Mouse (Mus musculus): ENCODE measurements around the gene Htatip2.

Gene Htatip2

DNA sequence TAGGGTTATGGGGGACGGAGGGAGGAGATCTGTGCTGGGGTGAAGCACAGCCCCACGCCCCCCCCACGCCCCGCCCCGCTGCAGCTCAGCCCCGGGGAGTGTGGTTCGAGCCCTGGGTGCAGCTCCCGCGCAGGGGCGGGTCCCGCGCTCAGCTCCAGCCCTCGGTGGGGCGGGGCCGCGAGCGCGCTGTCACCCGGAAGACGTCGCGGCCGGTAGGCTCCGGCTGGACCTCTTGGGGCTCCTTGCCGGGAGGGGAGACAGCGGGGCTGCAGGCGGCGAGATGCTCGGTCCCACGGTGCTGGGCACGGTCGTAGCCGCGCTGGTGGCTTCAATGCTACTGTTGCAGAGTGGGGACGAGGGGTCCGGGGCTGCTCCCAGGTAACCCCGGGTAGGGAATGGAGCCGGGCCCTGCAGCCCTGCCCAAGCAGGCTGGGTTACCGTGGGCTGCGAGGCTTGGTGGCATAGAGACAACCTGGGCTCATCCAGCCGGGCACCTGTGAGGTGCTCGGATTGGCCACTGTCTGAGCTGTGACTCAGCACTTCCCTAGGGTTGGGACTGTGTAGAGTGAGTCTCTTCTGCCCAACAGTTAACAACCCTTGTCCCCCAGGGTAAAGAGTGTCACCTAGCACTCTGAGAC lies at the start of gene Htatip2:
Gene Htatip2 (plus strand): TSS at position 182 of the 638 bp plus-strand sequence.
- peak; percentile 73 to 77 for DNase-seq

DNA sequence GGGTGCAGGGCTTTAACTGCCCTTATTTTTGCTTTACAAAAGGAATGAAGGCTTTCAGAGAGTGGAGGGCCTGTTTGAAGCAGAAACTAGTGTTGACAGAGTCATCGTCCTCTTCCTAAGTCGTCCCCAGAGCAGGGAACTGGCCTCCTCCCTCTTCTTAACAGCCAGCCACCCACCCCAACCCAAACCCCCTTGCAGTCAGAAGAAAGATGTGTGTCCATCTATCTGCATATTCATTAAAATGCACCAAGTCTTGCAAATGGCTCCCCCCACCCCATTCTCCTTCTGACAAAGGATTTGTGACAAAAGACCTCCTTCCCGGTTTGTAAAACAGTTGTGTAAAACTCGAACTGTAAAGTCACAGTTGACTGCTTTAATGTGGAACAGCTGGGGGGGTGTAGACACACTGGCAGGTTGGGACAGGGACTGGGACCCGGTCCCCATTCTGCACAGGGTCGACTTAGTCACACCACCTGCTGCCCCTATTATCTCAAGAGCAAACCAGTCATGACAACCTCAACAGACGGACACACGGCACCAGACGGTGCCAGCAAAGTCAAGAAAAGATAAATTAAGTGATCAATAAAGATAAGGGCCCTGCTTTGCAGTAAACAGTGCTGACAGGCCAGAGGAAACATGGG lies 49.4 kb upstream of the Htatip2 start:
- no peak for DNase-seq

DNA sequence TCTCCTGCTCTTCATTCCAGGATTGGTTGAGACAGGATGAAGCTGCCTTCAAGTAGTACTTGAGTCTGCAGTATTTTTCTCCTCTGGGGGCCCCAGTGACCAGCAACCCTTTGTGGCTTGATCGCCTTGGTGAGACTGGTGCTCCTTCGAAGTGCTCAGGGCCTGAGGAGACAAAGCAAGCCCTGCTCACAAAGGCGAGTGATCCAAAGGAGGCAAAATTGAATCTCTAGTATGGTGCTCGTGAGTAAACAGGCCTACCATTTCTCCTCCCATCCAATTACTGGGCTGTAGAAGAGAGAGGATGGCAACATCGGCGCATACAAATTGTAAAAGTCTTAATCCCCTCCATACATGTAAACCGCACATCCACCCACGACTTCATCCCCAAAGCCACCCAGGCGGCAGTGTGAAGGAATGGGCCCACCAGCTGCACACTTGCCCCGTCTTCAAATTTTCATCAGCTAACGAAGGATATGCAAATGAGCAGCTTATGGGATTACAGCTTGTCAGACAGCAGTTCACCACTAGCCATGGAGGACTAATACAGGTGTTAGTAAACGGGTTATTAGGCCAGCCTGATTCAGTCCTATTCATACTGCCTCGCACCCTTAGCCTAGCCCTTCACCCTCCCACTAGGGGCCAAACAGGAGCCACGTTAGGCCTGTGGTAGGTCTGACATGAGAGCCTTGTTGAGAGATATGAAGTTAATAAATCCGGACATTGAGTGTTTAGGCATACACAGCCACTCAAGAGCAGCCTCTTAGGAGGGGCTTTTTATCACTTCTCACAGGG lies 40.8 kb upstream of the Htatip2 start:
- no peak for DNase-seq

DNA sequence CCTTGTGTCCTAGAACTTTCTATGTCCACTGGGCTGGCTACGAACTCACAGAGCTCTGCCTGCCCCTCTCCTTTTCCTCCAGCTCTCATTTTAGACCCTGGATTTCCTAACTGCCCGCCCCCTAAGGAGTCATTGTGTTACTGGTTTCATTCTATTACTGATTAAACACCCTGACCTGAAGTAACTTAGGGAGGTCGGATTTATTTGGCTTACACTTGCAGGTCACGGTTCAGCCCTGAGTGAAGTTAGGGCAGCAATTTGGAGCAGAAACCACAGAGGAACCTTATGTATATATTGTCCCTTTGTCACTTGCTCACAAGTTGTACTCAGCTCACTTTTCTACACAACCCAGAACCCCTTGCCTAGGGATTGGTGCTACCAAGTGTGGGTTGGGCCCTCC lies 24.6 kb upstream of the Htatip2 start:
- no peak for DNase-seq

DNA sequence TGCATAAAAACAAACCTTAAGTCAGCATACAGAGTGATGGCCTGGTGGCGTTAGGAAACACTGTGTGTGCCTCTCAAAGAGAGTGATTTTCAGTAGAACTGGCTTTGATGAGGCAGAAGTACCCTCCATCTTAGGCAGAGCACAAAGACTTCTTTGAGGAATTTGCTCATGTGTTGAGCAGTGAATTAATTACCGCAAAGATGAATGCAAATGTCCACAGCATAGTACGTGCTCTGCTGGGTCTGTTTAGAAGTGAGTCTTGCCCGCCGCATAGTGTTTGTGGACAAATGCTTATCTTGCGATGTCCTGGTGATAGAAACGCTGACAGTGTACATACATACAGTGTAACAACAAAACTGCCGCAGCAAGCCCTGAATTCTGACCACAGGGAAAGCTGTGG lies 19.5 kb upstream of the Htatip2 start:
- DNase-seq: no peak

DNA sequence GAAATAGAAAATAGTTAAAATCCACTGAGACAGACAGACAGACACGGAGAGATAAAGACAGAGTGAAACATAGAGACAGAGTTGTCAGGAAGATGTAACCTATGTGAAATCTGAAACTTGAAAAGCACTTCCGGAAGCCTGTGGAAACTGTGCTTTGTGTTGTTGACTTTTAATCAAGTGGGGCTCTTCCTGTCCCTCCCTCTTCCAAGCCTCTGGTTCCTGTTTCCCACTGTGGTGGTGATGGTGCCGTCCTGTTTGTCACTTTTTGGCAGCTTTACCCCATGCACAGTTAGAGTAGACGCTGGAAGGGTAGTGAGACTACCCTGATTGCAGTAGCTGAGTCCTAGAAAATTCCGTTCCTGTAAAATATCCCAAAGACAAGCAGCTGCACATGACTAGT lies 17.4 kb upstream of the Htatip2 start:
- DNase-seq: no peak

DNA sequence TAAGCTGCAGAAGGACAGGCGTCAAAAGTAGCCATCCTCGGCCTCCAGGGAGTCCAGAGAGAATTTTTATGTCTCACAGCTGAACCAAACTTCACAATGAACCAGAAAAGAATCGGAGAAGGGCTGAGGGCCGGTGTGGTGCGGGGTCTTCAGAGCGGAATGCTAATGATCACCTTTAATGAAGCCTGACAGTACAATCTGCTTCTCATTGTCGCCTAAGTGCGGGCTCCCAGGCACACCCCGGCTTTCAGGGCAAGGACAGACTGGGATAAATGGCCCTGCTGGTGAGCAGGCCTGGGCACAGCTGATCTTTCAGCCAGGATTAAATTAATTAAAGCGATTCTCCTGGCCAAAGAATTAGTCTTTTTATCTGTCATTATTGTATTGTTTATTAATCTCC lies 17.0 kb upstream of the Htatip2 start:
- no peak for DNase-seq

DNA sequence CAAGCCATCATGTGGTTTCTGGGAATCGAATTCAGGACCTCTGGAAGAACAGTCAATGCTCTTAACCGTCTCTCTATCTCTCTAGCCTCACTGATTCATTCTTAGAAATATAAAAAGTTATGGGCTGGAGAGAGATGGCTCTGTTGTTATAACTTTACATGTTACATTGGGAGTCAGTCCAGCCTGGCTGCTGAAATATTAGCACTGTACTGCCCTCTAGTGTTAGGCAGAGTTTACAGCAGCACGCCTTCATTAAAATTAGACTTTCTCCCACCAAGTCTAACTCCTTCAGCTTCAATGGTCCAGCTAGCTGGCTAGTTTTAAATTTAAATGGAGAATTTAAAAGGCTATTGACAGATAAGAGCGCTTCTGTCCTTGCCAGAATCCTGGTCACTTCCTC lies 7.8 kb upstream of the Htatip2 start:
- DNase-seq: peak; percentile 35 to 43

DNA sequence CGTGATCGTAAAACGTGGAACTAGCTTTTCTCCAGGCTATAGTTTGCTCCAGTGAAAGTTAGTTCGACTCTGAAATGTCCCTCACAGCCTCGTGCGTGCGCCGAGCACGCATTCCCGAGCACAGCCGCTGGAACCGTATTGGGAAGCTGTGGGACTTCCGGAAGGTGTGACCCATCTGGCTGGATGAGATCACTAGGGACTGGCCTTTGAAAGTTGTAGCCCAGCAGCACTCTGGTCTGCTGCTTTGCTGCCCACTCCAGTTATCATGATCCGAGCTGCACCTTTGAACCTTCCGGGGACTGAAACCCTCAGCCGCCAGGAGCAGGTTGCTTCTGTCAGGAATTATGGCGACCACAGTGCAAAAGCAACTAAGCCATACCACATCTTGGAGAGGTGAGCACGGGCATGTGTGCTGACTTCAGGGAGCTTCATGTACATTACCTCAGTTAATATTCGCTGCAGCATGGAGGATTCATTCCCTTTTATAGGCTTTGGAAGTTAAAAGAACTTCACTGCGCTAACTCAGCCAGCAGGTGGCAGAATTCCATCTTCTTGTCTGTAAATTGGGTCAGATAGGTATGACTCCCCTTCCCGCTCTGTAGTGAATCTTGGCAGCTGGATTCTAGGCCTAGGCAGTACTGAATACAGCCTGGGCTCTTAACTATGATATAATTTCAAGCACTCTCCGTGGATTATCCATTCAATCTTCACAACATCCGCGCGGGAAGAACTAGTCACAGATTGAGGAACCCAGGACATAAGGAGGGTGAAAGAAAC lies 6.0 kb upstream of the Htatip2 start:
- DNase-seq: peak; percentile 65 to 67

DNA sequence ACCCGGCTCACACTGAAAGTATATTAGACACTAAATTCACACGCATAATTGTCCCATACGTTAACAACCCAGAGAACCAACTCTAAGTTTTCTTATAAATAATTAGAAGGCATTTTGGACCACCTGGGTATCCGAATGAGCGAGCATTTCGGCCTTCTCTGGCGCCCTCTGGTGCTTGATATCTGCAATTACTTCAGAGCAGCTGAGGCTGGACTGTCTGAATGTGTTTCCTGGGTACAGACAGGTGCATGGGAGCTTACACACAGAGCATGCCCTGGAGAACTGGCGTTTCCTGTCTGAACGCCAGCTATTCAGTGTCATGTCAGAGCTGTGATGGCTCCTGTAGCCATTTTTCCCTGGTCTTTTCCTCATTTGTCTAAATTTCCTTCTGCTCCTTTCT lies 4.1 kb upstream of the Htatip2 start:
- peak; percentile 75 to 78 for DNase-seq

DNA sequence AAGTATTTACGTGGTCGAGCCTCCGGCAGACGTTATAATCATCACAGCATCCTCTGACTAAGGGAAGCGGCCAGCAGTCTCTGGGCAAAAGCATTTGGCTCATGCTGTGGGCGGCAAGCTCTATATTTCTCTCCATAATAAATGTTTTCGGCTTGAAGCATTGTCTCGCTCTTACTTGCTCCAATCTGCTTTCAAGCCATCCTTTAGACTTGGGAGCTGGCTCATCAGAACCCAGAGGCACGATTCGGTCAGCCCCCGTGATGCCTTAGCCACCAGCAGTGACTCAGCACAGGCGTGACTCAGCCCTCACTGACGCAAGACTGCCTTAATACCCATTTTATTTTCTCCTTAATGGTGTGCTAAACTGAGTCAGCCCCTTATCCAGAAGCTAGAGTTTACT lies 3.7 kb downstream of the Htatip2 start:
- DNase-seq: no peak

DNA sequence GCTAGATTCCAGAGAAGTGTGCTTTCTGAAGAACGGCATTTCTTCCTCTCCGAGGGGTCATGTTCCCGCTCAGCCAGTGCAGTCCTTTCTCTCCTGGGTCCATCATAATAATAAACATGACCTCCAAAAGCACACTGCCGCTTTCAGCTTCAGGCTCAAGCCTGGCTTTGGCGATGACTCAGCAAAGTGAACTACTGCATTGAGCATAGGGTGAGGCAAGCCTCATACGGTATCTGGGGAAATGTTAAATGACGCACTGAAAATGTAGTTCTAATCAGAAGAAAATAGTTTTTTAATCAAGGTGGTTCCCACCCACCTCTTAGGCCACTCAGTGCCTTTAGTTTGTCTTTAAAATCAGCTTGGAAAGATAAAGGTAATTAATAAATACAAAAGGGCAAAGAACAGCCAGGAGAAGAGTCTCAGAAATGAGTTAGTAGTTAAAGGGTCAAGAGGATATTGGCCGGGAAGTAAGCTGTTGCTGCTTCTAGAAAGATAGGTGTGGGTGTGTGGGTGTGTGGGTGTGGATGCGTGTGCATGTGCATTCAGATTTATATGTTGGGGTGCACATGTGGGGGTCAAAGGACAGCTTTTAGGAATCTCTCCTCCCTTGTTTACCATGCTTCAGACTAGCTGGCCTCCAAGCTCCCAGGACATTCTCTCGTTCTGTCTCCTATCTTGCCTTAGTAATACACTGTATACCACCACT lies 5.2 kb downstream of the Htatip2 start:
- DNase-seq: no peak

DNA sequence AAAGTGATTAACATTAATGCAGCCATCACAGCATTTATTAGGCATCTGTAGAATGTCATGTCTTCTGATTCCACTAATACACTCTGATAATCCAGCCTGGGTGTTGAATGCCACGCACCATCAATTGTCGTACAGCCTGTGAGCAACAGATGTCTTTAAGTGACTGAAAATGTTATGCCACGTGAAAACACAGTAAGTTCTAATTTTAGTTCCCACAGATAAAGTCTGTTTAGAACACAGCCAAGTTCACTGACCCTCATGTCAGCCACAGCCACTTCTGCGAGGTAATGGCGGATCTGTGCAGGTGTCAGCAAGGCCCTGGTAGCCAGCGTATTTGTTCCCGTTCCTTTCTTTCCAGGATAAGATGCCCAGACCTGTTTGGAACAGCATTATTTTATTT lies 7.3 kb downstream of the Htatip2 start:
- DNase-seq: no peak

DNA sequence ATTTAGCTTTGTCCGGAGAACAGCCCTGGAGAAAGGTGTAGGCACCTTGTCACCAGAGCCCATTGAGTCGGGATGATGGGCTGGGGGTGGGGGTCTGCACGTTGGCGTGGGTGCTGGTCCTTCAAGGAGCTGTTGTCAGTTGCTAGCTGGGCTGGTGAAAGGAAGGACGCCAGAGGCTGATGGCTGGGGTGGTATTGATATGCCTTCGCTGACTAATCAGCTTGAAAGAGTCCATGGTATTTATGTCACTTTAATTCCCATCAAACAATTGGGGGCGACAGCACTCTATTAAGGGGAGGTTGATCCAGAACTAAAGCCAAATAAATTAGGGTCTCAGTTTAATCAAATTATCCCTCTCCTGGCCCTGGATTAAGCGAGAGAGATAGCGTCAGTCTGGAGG lies 9.6 kb downstream of the Htatip2 start:
- DNase-seq: no peak

DNA sequence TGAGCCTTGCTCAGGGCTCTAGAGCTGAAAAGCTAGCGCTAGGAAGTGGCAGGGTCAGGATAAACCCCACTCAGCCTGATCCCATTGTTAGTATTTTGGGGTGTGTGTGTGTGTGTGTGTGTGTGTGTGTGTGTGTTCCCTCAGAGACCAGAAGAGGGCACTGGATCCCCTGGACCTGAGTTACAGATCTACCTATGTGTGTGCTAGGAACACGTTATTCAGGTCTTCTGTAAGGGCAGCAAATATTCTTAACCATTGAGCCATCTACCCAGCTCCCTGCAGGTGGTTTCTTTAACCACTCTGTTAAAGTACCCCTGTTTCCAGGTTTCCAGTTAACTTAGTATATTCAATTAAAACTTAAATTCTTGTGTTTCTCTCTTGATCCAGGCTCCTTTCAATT lies 15.5 kb downstream of the Htatip2 start:
- DNase-seq: no peak

DNA sequence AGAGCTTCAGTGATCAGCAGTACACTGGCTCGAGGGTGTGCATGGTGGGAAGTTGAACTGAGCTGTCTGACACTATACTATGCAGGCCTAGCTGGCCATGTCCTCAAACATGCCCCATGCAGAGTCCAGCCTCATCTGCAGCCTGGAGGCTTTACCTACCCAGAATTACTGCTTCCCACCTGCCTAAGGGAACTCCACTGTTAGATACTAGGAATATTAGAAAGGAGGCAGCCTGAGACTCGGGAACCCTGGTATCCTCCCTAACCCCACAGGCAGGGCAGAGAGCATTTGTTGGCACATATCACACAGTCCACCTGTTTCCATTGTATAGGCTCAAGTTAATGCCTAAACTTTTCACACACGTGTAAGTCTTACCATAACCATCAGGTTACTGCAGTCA lies 18.7 kb downstream of the Htatip2 start:
- no peak for DNase-seq

DNA sequence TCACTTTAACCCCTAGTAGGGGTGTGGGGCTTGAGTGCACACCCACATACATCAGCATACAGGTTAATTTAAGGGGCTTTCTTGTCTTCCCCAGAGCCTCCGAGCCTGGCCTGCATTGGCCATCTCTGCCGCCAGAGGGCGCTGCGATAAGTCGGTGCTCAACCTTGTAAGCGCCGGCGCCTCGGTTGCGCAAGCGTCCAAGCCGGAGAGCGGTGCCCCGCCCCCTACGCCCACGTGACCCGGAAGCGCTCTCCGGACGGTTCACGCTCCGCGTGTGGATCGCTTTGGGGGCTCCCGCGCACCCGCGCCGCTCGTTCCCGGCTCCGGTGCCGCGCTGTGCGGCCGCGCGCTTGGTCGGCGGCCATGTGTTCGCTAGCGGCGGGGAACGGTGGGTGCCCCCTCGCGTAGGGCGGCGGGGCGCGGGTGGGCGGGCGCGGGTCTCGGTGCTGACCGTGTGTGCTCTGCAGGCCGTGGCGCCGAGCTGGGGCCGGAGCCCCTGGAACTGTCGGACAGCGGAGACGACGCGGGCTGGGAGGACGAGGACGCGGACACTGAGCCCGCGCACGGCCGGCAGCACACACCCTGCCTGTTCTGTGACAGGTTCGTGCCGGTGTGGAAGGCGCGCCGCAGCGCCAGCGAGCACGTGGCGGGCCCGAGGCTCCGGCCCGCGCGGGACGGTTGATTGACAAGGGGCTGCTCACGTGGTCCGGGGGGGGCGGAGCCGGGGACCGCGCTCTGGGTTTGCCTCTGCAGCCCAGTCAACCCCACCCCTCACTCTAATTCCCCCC lies 19.4 kb downstream of the Htatip2 start, which contains the start of gene Prmt3:
Gene Prmt3 (plus strand): TSS at position 233 of the 788 bp plus-strand sequence.
- DNase-seq: peak; percentile 99 to 100

DNA sequence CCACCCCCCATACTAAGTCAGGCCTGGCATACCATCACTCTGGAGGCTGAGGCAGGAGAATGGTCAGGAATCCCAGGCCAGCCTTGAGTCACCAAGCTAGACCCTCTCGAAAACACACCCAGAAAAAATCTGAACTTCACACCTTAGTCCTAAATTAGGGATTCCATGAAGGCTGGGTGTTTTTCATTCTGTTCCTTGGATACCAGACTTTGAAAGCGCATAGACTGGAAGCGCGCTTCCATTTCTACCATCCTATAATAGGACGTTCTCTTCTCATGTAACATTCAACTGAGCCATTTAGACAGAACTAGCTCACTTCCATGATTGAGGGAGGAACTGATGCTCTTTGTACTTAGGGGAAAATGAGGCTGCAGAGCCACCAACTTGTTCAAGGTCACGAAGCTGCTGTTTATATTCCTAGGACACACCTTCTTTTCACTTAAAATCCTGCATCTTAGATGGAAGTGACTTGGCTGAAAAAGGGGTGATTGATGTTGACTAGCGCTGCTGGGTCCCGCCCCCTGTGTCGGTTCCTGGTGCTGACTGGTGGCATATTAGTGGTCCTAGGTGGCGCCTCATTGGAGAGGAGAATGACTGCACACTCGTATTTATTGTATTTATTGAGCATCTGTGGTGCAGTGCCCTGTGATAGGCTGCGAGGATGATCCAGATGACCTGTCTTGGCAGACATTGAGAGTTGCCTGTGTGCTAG lies 20.1 kb downstream of the Htatip2 start:
- peak; percentile 26 to 34 for DNase-seq

DNA sequence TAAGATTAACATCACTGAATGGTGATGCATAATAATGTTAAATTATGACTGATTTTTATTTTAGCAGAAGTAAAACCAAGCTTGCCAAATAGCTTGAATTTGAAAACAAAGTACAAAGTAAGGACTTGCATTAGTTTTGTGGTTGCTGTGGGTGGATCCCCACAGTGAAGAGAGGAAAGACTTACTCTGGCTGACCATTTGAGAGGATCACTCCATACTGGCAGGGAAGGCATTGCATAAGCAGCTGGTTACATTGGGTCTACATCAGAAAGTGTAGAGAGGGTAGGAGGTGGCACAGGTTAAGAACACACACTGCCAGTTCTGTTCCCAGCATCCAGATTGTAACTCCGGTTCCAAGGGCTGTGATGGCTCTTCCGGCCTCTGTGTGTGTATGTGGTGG lies 24.1 kb downstream of the Htatip2 start:
- no peak for DNase-seq

DNA sequence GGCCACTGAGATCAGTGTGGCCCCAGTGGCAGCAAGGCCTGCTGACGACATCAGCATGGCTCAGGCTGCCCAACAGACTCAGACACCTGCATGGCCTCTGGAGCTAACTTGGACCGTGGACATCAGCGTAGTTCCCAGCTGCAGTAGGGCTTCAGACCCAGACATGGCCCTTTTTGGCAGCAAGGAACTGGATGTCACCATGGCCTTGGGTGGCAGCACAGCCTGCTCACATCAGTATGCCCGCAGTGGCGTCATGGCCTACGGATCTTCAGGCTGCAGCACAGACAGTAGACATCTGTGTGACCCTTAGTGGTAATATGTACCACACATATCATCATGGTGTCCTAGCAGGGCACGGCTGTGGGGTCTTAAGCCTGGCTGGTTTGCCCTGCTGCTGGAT lies 26.2 kb downstream of the Htatip2 start:
- DNase-seq: no peak

Measured in B cell, adult 2 months (primary cell).